Mouse (Mus musculus) ES-E14 (cell line): ENCODE results near the gene Gtf2h4.

ENCODE experiments used
- CHD2 ChIP-seq: IDR thresholded peaks from 2 replicates; pipeline ENCODE4 v1.6.1; 2014; ENCODE audit warnings: mild to moderate bottlenecking, low read depth, low read length, inconsistent platforms
- HCFC1 ChIP-seq: IDR thresholded peaks from 2 replicates; pipeline ENCODE4 v1.6.1; 2012; ENCODE audit warnings: low read length, inconsistent platforms, borderline replicate concordance; ENCODE audit not compliant: insufficient read depth
- MAFK ChIP-seq: IDR thresholded peaks from 2 replicates; pipeline ENCODE4 v1.6.1; 2014; ENCODE audit warnings: mild to moderate bottlenecking, low read depth, low read length, inconsistent platforms; ENCODE audit not compliant: insufficient read depth
- ZC3H11A ChIP-seq: IDR thresholded peaks from 2 replicates; pipeline ENCODE4 v1.6.1; 2012; ENCODE audit warnings: low read depth, mild to moderate bottlenecking, inconsistent platforms, low read length, borderline replicate concordance
- ZNF384 ChIP-seq: IDR thresholded peaks from 2 replicates; pipeline ENCODE4 v1.6.1; 2012; ENCODE audit warnings: low read depth, low read length, inconsistent platforms

DNA sequence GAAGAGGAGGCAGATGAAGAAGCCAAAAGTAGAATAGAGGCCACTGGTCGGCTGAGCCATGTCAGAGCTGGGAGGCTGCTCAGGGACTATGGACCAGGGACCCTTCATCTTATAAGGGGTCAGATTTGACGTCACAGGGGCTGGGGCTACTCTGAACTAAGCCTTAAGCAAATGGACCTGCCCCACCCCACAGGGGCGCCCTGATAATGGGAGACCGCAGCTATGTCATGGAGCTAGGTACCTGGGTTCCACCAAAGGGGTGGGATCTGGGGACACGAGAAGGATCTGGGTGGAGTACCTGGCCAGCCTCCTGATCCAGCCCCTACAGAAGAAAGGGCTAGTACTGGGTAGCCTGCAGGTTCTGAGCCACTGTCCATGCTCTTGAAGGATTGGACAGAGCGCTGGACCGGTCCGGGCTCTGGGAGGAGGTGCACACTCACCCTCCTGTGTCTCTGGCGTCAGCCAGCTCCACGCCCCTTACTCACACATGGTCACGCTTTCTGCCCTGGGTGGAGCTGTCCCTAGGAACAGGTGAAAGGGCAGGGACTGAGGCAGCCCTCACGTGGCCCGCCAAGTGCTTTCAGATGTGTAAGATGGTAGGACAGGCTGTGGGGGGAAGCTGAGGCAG is 29.8 kb downstream of the Gtf2h4 start, which contains the start of gene Mucl3:
- TF ChIP-seq ZNF384 (no peak), CHD2 (no peak), ZC3H11A (no peak), MAFK (no peak), HCFC1 (no peak)
